Mouse (Mus musculus) E14TG2a.4 (cell line): Measurements from ENCODE around the gene Cd24a.

Experiments
- CTCF ChIP-seq: conservative IDR thresholded peaks from 2 replicates; pipeline ENCODE4 v1.5.1; 2014; ENCODE audit warnings: low read length
- NANOG ChIP-seq: IDR thresholded peaks from 2 replicates; pipeline ENCODE4 v1.6.1; 2014; ENCODE audit warnings: borderline replicate concordance, low read length, mixed read lengths

DNA sequence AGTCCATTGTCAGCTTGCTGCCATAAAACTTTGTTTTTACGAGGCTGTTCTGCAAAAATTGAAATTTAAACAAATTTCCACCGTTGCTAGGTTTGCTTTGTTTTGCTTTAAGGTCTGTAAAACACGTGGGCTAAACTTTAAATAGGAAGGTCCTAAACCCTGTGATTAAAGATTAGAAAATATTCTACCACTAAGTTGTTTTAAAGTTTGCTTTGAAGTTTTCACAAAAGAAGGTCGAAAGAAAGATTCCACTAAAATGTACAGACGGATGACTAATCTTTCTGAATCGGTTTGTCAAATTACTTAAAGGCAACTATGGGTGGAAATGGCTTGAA is at the start of gene Cd24a:
- no peak for TF ChIP-seq CTCF
- TF ChIP-seq NANOG, result no peak
